Mouse (Mus musculus) frontal cortex, adult 2 months (tissue): ENCODE data around the gene 2010109A12Rik. TPM values are rescaled to one million over a fixed set of nuclear protein-coding genes. Genes with fewer than 3 reads are reported as not detected.

ENCODE experiments used
- DNase-seq, 2 experiments: peaks; one replicate each; pipeline ENCODE4 v3.0.0; 2022; ENCODE audit warnings: low spot score in 1 of 2; ENCODE audit errors: extremely low spot score in 1 of 2
- polyA plus RNA-seq: library from polyadenylated mRNA; depleted of rRNA; stranded (reverse); fragments of >200 nt; gene quantifications from 2 replicates; pipeline ENCODE4 v1.2.3, GENCODE M21; 2012; rRNA removed

2010109A12Rik gene
- 0.63 and 0.64 TPM in 2 replicates for polyA plus RNA-seq

- peak; percentile 86 to 96 for DNase-seq
Observed at GRCm38 (mm10) chr5:93206109-93207005, at the start of gene 2010109A12Rik, which contains the start of gene Ccni. Gene 2010109A12Rik, plus strand, starts transcription at chr5:93206518. Gene Ccni, minus strand, starts transcription at chr5:93206495.

DNA sequence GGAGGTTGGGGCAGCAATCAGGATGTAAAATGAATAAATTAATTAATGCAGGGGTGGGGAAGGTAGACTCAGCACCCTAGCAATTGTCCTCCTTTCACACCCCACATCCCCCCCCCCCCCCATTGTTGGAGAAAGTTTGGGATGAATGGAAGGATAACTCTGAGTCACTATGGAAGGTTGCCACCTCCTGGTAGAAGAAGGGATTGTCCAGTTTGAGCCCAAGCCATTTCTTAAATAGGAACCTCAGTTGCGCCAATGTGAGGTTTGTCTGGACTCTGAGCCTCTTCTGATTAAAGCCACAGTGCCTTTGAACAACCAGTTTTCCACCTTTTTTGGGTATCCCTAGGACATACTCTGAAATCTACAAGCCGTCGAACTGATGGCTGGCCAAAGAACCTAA, 42.8 kb upstream of the 2010109A12Rik start:
- peak in 1 of 2 experiments; percentile 82 for DNase-seq

GRCm38 (mm10) chr5:93167919-93168516, 38.3 kb upstream of the 2010109A12Rik start:
- DNase-seq: no peak

- DNase-seq: no peak
Observed at GRCm38 (mm10) chr5:93168654-93169053, 37.7 kb upstream of the 2010109A12Rik start.

DNA sequence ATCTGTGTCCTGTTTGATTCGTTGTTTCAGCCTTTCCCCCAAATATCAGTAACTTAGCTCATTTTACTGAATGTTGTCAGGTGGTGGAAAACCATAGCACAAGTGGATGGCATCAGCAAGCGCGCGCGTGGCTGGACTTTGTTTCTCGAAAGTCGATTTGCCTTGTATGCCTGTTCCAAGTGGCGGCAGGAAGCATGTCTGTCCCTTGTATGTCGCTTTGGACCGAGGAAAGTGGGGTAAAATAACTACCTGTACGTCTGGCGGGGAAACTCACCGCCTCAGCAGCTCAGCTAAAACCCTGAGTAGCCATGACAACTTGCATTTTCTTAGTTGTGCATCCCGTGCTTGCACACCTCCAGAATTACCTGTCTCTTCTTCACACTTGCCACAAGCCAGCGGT, 34.9 kb upstream of the 2010109A12Rik start:
- no peak for DNase-seq

DNA sequence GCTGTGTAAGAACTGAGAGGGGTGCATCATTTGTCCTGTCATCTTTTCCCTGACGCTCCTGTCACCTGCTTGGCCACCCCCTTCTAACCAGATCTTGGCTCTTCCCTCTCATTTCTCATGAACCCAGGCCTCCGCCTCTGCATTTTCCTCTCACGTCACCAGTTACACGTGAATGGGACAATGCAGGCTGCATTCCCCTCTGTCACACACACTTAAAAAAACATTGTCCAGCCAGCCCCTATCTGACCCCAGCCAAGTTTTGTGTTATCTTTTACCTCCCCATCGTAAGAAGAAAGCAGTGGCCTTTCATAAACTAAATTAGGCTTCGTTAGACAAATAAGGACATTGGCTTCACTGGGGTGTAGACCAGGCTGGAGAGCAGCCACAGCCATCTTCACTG, 33.8 kb upstream of the 2010109A12Rik start:
- no peak for DNase-seq

DNA sequence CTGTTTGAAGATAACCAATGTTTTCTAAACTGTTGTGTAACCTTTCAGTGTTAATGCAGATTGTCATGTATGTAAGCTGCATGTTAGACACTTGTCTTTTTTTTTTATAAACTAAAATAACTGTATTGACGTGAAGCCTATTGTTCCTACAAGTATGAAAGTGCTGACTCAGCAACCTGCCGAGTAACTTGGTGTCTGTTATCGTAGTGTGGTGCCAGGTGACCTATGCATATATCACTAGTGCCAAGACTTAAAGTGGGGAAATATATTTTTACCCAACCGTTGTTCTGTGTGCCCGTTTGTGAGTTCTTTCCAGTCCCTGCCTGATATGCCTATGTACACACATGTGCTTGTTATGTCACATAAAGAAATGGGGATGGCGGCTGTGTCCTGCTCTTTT, 31.6 kb upstream of the 2010109A12Rik start:
- no peak for DNase-seq

DNA sequence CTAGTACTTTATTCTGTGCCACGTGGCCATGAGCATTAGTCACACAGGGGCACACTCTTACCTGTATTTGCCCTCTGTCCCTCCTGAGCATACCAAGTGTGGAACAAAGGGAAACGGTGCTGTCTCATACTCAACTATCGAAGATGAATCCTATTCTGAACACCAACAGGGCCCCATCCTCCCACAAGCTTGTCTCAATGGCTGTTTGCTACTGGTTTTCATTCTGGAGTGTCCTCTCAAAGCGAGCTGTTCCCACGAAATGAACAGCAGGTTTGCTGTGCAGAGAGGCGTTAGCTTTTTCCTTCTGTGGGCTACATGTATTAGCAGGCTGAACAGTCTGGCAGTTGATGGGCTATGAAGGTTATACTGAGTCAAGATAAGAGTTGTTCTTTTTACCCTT, 27.7 kb upstream of the 2010109A12Rik start:
- no peak for DNase-seq

GRCm38 (mm10) chr5:93180252-93180651, 26.1 kb upstream of the 2010109A12Rik start:
- DNase-seq: peak in 1 of 2 experiments; percentile 35

DNA sequence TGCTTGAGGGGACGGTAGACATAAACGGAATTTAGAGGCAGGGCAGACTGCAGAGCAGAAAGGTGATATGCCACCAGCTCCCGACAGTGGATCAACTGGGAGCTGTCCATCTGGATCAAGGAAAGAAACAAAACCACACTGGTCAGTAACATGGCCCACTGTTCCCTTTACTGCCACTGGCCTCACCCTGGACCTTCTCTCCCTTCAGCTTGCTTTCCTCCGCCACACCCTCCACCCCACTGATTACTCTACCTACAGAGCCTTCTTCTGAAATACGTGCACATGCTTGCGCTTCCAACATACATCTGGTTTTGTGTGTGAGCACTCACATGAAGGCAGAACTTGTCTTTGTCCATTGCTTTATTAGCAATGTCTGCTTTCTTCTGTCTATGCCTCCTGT, 23.0 kb upstream of the 2010109A12Rik start:
- DNase-seq: no peak

DNA sequence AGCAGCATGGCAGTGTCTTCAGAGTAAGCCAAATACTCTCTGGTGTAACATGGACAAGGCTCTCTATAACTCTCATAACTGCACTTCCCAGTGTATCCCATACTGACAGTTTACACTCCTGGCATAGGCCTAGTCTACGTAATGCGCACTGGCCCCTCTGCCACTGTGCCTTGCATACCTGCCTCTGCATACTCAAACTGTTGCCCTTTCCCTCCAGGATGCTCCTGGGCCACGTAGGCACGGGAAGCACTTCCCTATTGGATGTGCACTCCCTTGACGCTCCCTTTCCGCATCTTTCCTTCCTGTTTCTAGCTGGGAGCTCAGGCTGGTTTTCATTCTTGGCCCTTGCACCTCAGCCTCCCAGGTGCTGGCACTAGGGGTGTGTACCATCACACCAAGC, 21.8 kb upstream of the 2010109A12Rik start:
- DNase-seq: no peak

- DNase-seq: no peak
Observed at GRCm38 (mm10) chr5:93189607-93190006, 16.7 kb upstream of the 2010109A12Rik start.

GRCm38 (mm10) chr5:93190428-93190827, 15.9 kb upstream of the 2010109A12Rik start:
- DNase-seq: no peak

DNA sequence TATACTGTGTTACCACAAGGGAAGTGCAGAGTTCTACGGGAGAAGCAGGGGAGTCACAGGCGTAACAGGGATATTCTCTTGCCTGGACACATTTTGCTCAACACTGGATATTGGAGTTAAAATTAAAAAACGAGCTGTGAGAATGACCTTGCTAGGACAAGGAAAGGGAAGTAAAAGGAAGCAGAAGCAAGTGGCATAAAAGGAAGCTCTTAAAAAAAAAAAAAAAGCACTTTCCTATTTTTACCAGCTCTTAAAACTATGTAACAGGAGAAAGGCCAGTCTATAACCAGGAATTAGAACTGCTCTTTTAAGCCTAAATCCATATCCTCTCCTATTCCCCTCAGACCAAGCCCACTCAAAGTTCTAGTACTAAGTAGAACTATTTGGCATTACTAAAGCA, 8.1 kb upstream of the 2010109A12Rik start:
- DNase-seq: no peak

DNA sequence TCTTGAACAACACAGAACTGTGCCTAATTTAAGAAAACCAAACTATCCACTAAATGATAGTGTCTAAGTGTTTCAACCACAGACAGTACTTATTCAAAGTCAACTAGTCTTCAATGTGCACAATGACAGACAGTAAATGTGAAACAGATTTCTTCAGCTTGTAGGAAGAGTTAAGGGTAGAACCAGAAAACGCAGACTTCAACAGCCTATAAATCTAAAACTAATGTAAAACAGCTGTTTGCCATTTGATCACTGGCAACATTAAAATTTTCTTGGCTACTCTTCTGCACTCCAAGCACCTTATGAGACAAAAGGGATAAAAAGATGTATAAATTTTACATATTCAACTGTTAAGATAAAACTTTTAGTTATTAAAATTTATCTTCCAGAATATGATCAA, 5.1 kb upstream of the 2010109A12Rik start:
- no peak for DNase-seq

DNA sequence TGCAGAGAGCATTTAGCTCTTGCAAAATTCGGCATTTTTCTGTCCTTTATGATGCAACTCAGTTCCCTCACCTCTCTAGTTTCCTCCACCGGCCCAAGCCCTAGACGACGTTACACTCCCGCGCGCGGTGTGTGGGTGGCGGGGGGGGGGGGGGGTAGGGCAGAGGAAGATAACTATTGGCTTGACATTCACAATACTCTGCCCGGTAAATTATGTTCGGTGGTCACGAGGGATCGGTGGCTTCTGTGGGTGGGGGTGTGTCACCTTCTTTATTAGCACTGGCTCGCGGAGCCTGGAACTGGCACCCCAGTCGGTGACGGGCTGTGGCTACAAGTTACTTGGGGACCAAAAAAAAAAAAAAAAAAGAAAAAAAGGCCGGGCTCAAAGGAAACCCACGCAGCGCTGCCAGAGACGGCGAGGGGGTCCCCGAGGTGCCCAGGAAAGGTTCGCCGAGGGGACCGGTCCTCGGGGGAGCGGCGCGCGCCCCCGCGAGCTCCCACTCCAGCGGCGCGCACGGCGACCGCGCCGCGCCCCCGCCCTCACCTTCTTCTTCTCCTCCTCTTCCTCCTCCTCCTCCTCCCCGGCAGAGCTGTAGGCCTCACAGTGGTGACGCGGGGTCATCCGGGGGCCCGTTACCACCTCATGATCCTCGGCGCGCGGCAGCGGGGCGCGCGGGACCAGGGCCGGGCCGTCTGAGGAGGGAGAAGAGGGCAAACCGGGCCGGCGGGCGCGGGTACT, 778 bp upstream of the 2010109A12Rik start:
- peak; percentile 22 to 38 for DNase-seq

GRCm38 (mm10) chr5:93207006-93207348, 659 bp downstream of the 2010109A12Rik start:
- DNase-seq: peak in 1 of 2 experiments; percentile 26

- DNase-seq: no peak
Observed at GRCm38 (mm10) chr5:93207555-93207954, 1.2 kb downstream of the 2010109A12Rik start.

GRCm38 (mm10) chr5:93218375-93218774, 12.1 kb downstream of the 2010109A12Rik start:
- DNase-seq: no peak

GRCm38 (mm10) chr5:93221661-93222060, 15.3 kb downstream of the 2010109A12Rik start:
- no peak for DNase-seq

DNA sequence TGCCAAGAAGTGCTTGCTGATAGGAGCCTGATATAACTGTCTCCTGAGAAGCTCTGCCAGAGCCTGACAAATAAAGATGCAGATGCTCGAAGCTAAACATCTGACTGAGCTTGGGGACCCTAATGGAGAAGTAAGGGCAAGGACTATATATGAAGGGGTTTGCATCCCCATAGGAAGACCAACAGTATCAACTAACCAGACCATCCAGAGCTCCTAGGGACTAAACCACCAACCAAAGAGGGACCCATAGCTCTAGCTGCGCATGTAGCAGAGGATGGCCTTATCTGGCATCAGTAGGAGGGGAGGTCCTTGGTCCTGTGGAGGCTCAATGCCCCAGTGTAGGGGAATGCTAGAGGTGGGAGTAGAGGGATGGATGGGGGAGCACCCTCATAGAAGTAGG, 18.2 kb downstream of the 2010109A12Rik start:
- DNase-seq: no peak
